Mouse (Mus musculus): Measurements from ENCODE around the gene Tspan5.

DNA sequence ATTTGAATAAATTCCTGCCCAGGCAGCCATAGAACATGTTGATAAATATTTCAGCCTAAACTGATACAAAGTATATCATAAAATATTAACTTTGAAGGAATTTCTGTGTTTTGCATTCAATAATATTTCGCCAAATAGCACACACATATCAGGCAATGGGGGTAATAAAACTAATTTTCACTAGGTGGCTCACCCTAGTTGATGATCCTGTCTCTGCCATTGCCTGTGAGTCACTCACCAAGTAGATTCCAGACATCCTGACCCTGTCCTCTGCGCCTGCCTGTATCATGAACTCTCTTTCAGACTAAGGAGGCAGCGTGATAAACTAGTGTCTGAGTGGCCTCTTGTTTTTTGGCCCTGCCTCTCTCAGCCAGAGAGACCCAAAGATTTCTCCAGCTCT is 105.8 kb downstream of the Tspan5 start:
- TF ChIP-seq CTCF (IDR thresholded peaks at IDR 0.05; ENCODE audit: extremely low read depth, insufficient read depth, low read length) (no peak), POLR2A (IDR thresholded peaks at IDR 0.05; ENCODE audit: extremely low read depth, insufficient read depth, low read length) (no peak)

Data from cortical plate, adult 2 months (tissue).